Mouse (Mus musculus): ENCODE measurements around the gene Cotl1. TPM values are rescaled to one million over a fixed set of nuclear protein-coding genes. Genes with fewer than 3 reads are reported as not detected.

Cotl1 gene
- total RNA-seq, 2 experiments from 2014 or later, result 38.3 to 41.8 TPM

Other genes with a start within 250 kb of the Cotl1 start
- 1 to 10 TPM; 3.6 to 4.4 TPM for gene Taf1c, start 235.3 kb downstream of the Cotl1 start, total RNA-seq (2021)
- not detected for gene Adad2, start 227.8 kb downstream of the Cotl1 start, total RNA-seq (2021)
- gene Kcng4, start 204.9 kb downstream of the Cotl1 start, total RNA-seq (2021), result under 1 TPM; 0.45 to 0.82 TPM
- gene Wfdc1, start 174.2 kb downstream of the Cotl1 start, total RNA-seq (2021), result 10 to 100 TPM; 69.8 to 78.6 TPM
- gene Atp2c2, start 140.5 kb downstream of the Cotl1 start, total RNA-seq (2021), result not detected
- gene Tldc1, start 62.1 kb downstream of the Cotl1 start, total RNA-seq (2021), result 1 to 10 TPM; 4.7 to 5.2 TPM
- gene Klhl36, start 21.7 kb upstream of the Cotl1 start, total RNA-seq (2021), result 1 to 10 TPM; 2.9 to 3.9 TPM
- 10 to 100 TPM; 57.4 to 65.4 TPM for gene Usp10, start 69.8 kb upstream of the Cotl1 start, total RNA-seq (2021)
- gene Gm20388, start 70.3 kb upstream of the Cotl1 start, total RNA-seq (2021), result 1 to 10 TPM; 2.9 to 6.0 TPM
- 1 to 10 TPM; 3.9 to 5.3 TPM for gene Crispld2, start 151.9 kb upstream of the Cotl1 start, total RNA-seq (2021)